Mouse (Mus musculus): ENCODE results near the gene Klk1b27. TPM values are rescaled to one million over a fixed set of nuclear protein-coding genes. Genes with fewer than 3 reads are reported as not detected.

Gene Klk1b27
- polyA plus RNA-seq (2015; fragmentation: Nextera tagmentation; extraction: Ambion mirVana): not detected in 2 replicates

GRCm38 (mm10) chr7:44051990-44052389 is at the start of gene Klk1b27:
Gene Klk1b27, plus strand, starts transcription at chr7:44052290.

GRCm38 (mm10) chr7:44011868-44012267 is 40.2 kb upstream of the Klk1b27 start, which contains the start of gene Klk1b26:
Gene Klk1b26, plus strand, starts transcription at chr7:44012168.

GRCm38 (mm10) chr7:44102028-44102427 is 49.9 kb downstream of the Klk1b27 start, which contains the start of gene Klk1b21:
Gene Klk1b21, plus strand, starts transcription at chr7:44102328.

Other genes starting within 250 kb of the Klk1b27 start
- 0.11 and 0.15 TPM in 2 replicates for gene Klk7, start 241.0 kb upstream of the Klk1b27 start, polyA plus RNA-seq (2015; fragmentation: Nextera tagmentation; extraction: Ambion mirVana)
- gene Klk6, start 227.8 kb upstream of the Klk1b27 start, polyA plus RNA-seq (2015; fragmentation: Nextera tagmentation; extraction: Ambion mirVana): not detected in 2 replicates
- not detected in 2 replicates for gene Klk5, start 210.3 kb upstream of the Klk1b27 start, polyA plus RNA-seq (2015; fragmentation: Nextera tagmentation; extraction: Ambion mirVana)
- 0.15 TPM in 1 of 2 replicates, not detected in the other for gene Klk4, start 171.1 kb upstream of the Klk1b27 start, polyA plus RNA-seq (2015; fragmentation: Nextera tagmentation; extraction: Ambion mirVana)
- not detected in 2 replicates for gene Klk15, start 118.5 kb upstream of the Klk1b27 start, polyA plus RNA-seq (2015; fragmentation: Nextera tagmentation; extraction: Ambion mirVana)
- gene Klk1b8, start 101.6 kb upstream of the Klk1b27 start, polyA plus RNA-seq (2015; fragmentation: Nextera tagmentation; extraction: Ambion mirVana): not detected in 2 replicates
- not detected in 2 replicates for gene Klk1b1, start 85.5 kb upstream of the Klk1b27 start, polyA plus RNA-seq (2015; fragmentation: Nextera tagmentation; extraction: Ambion mirVana)
- not detected in 2 replicates for gene Klk1b9, start 76.2 kb upstream of the Klk1b27 start, polyA plus RNA-seq (2015; fragmentation: Nextera tagmentation; extraction: Ambion mirVana)
- gene Klk1b11, start 56.4 kb upstream of the Klk1b27 start, polyA plus RNA-seq (2015; fragmentation: Nextera tagmentation; extraction: Ambion mirVana): not detected in 2 replicates
- not detected in 2 replicates for gene Klk1b26, start 40.1 kb upstream of the Klk1b27 start, polyA plus RNA-seq (2015; fragmentation: Nextera tagmentation; extraction: Ambion mirVana)
- gene Klk1b21, start 50.0 kb downstream of the Klk1b27 start, polyA plus RNA-seq (2015; fragmentation: Nextera tagmentation; extraction: Ambion mirVana): not detected in 2 replicates
- not detected in 2 replicates for gene Klk1b22, start 60.4 kb downstream of the Klk1b27 start, polyA plus RNA-seq (2015; fragmentation: Nextera tagmentation; extraction: Ambion mirVana)
- not detected in 2 replicates for gene Klk1b16, start 84.5 kb downstream of the Klk1b27 start, polyA plus RNA-seq (2015; fragmentation: Nextera tagmentation; extraction: Ambion mirVana)
- not detected in 2 replicates for gene Klk1b24, start 135.9 kb downstream of the Klk1b27 start, polyA plus RNA-seq (2015; fragmentation: Nextera tagmentation; extraction: Ambion mirVana)
- gene Klk1b3, start 145.9 kb downstream of the Klk1b27 start, polyA plus RNA-seq (2015; fragmentation: Nextera tagmentation; extraction: Ambion mirVana): not detected in 2 replicates
- gene Klk1b4, start 155.1 kb downstream of the Klk1b27 start, polyA plus RNA-seq (2015; fragmentation: Nextera tagmentation; extraction: Ambion mirVana): not detected in 2 replicates
- gene Klk1b5, start 163.7 kb downstream of the Klk1b27 start, polyA plus RNA-seq (2015; fragmentation: Nextera tagmentation; extraction: Ambion mirVana): not detected in 2 replicates
- gene Klk1, start 173.1 kb downstream of the Klk1b27 start, polyA plus RNA-seq (2015; fragmentation: Nextera tagmentation; extraction: Ambion mirVana): not detected in 2 replicates
- gene Gm36864, start 183.9 kb downstream of the Klk1b27 start, polyA plus RNA-seq (2015; fragmentation: Nextera tagmentation; extraction: Ambion mirVana): 0.10 TPM in 1 of 2 replicates, not detected in the other
- 2.0 and 2.2 TPM in 2 replicates for gene 1700028J19Rik, start 194.4 kb downstream of the Klk1b27 start, polyA plus RNA-seq (2015; fragmentation: Nextera tagmentation; extraction: Ambion mirVana)
- 180 and 195 TPM in 2 replicates for gene 2410002F23Rik, start 194.4 kb downstream of the Klk1b27 start, polyA plus RNA-seq (2015; fragmentation: Nextera tagmentation; extraction: Ambion mirVana)
- not detected in 2 replicates for gene Acp4, start 205.1 kb downstream of the Klk1b27 start, polyA plus RNA-seq (2015; fragmentation: Nextera tagmentation; extraction: Ambion mirVana)
- gene Gm15517, start 209.2 kb downstream of the Klk1b27 start, polyA plus RNA-seq (2015; fragmentation: Nextera tagmentation; extraction: Ambion mirVana): not detected in 2 replicates